In the genomic region with DNA sequence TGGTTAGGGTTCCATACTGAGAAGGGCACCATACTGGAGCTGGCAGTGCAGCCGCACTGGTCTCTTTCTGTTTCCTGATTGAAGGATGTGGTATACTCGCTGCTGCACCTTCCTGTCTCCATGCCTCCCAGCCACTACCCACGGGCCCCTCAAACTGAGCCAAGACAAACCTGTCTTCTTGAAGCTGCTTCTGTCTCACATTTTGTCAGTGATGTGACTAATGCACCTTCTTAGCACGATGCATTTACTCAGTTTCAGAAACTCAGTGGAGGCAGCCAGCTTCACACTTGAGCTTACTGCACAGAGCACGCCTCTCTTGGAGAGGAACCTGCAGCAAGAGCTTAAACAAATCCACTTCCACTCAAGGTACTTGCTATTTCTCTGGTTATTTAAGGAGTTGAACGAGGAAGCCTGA, we compare ENCODE assay signal across 22 mouse cellular contexts.
DNase-seq lines count a peak whose midpoint lies in the region; ATAC-seq lines count a peak whose summit lies in the region.
"Had no signal": no experiment of that assay in that cellular context is flagged by ENCODE, and none has a peak within 500 bp of the region (broad histone marks: within the 10 kb centered on the region; RNA-seq: fewer than 3 reads in every experiment).

No protein-coding gene starts in this region.

- WGBS in midbrain, embryonic 13.5 days = 80% methylated on average over 6 of the region's 6 CpGs

- H3K4me2 ChIP-seq in midbrain, embryonic 13.5 days (replicated peaks) = no peak overlapping the region
- H3K4me2 ChIP-seq: forebrain, embryonic 13.5 days; heart, embryonic 15.5 days; liver, embryonic 12.5 days had no signal

- H3K4me3 ChIP-seq in midbrain, embryonic 13.5 days (replicated peaks) = no peak overlapping the region
- H3K4me3 ChIP-seq: embryonic facial prominence, embryonic 10.5 days; forebrain, embryonic 13.5 days; gastrocnemius, adult 2 months; heart, adult 2 months; heart, embryonic 15.5 days; hindbrain, embryonic 10.5 days; liver, embryonic 12.5 days had no signal

- H3K9me3 ChIP-seq in midbrain, embryonic 13.5 days = no peaks in the 10 kb centered on the region
- H3K9me3 ChIP-seq: embryonic facial prominence, embryonic 10.5 days; forebrain, embryonic 13.5 days; heart, embryonic 15.5 days; hindbrain, embryonic 10.5 days; liver, embryonic 12.5 days had no signal

- DNase-seq in left cerebral cortex, adult 18-20 months (ENCODE audit: low spot score in 2 of 2) = peak; percentile 43
- no peak for DNase-seq in left cerebral cortex, postnatal 4 days
- DNase-seq in right cerebral cortex, adult 2 months (ENCODE audit: low spot score in 2 of 2) = peak; percentile 49 to 59
- DNase-seq in right cerebral cortex, postnatal 10 days (ENCODE audit: low spot score in 2 of 2) = no peak
- DNase-seq in telencephalon, adult 2 months (ENCODE audit: low read depth, low spot score) = peak; percentile 69
- DNase-seq in thymus, postnatal 4 days = peak; percentile 57
- DNase-seq in spleen, postnatal 36 days (ENCODE audit: low spot score in 2 of 2) = no peak
- DNase-seq: cerebellum, postnatal 14 days; gastrocnemius, adult 2 months; heart, adult 2 months; kidney, adult 9 months; right cerebral cortex, postnatal 14 days had no signal

- no peaks in the 10 kb centered on the region for H3K4me1 ChIP-seq in midbrain, embryonic 13.5 days (replicated peaks)
- H3K4me1 ChIP-seq: embryonic facial prominence, embryonic 10.5 days; heart, embryonic 15.5 days; liver, embryonic 12.5 days had no signal

- no peaks in the 10 kb centered on the region for H3K27me3 ChIP-seq in midbrain, embryonic 13.5 days
- H3K27me3 ChIP-seq: forebrain, embryonic 13.5 days; heart, embryonic 15.5 days; liver, embryonic 12.5 days had no signal

- H3K9ac ChIP-seq in midbrain, embryonic 13.5 days (replicated peaks) = no peak overlapping the region
- H3K9ac ChIP-seq: forebrain, embryonic 13.5 days; heart, embryonic 15.5 days; liver, embryonic 12.5 days had no signal

- ATAC-seq in midbrain, embryonic 13.5 days = no peak
- ATAC-seq: forebrain, embryonic 13.5 days; liver, embryonic 12.5 days; midbrain, embryonic 16.5 days had no signal

- no peaks in the 10 kb centered on the region for H3K36me3 ChIP-seq in midbrain, embryonic 13.5 days
- H3K36me3 ChIP-seq: embryonic facial prominence, embryonic 10.5 days; G1E; heart, embryonic 15.5 days; hindbrain, embryonic 10.5 days; liver, embryonic 12.5 days had no signal

- H3K27ac ChIP-seq in midbrain, embryonic 13.5 days = no peak overlapping the region
- H3K27ac ChIP-seq: embryonic facial prominence, embryonic 10.5 days; forebrain, embryonic 13.5 days; gastrocnemius, adult 2 months; heart, adult 2 months; heart, embryonic 15.5 days; hindbrain, embryonic 10.5 days; liver, embryonic 12.5 days; macrophage; stomach, postnatal 0 days had no signal

- intact Hi-C loops in left cerebral cortex, postnatal 4 days (cut with DNase I) = no loop called here

Comparison
In these comparisons a context has a peak if more than half of its experiments do, and no peak if none do; other contexts are left out.
1. DNase-seq: peak in left cerebral cortex, adult 18-20 months (2 of 2), right cerebral cortex, adult 2 months (2 of 2), telencephalon, adult 2 months (single experiment) and thymus, postnatal 4 days (single experiment); none in left cerebral cortex, postnatal 4 days (single experiment), right cerebral cortex, postnatal 10 days (0 of 2) and spleen, postnatal 36 days (0 of 2).